Mouse (Mus musculus): ENCODE data around the gene Gzmk. TPM values are rescaled to one million over a fixed set of nuclear protein-coding genes. Genes with fewer than 3 reads are reported as not detected.

The Gzmk gene
- total and polyA plus RNA-seq, 3 experiments, result not detected

DNA sequence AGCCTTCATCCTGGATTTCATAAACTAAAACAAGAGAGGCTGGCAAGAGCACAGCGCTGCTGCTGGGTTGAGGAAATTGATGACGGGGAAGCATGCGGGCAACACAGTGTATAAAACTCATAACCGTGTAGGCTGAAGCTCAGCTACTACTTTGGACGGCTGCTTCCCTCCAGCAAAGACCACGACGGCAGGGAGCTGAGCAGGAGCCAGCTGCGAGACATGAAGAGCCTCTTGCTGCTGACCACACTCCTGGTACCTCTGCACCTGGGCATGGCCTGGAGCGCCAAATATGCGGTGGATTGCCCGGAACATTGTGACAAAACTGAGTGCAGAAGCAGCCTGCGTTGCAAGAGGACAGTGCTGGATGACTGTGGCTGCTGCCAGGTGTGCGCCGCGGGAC, 16.1 kb downstream of the Gzmk start, which contains the start of gene Esm1:
Esm1 (plus strand) TSS at position 36 of the 400 bp plus-strand sequence.
- no peak within 1 kb of the TSS for H3K27ac ChIP-seq (ENCODE audit: control insufficient read depth, low read depth, low read length)
- DNase-seq (ENCODE audit: low read depth, low spot score), result no peak
- H3K9me3 ChIP-seq (replicated peaks; ENCODE audit: insufficient read depth, low read length), result no peaks in the 10 kb centered on the region
- no peak within 1 kb of the TSS for H3K4me3 ChIP-seq (ENCODE audit: control insufficient read depth in 1 of 2, insufficient read depth in 1 of 2, low read depth in 2 of 2, low read length in 2 of 2)
- no peak within 1 kb of the TSS for H3K9ac ChIP-seq (ENCODE audit: control insufficient read depth, low read depth, low read length, poor library complexity, severe bottlenecking)
- no peaks in the 10 kb centered on the region for H3K27me3 ChIP-seq (ENCODE audit: control insufficient read depth in 1 of 2, insufficient read depth in 2 of 2, low read length in 2 of 2)
- TF ChIP-seq UBTF (IDR thresholded peaks at IDR 0.05; ENCODE audit: borderline replicate concordance, insufficient read depth, low read depth, low read length) (no peak), ETS1 (IDR thresholded peaks at IDR 0.05; ENCODE audit: low read depth, low read length) (no peak), TCF12 (IDR thresholded peaks at IDR 0.05; ENCODE audit: low read depth, low read length) (no peak), POLR2A (IDR thresholded peaks at IDR 0.05; ENCODE audit: control insufficient read depth in 1 of 2, insufficient read depth in 1 of 2, low read depth in 1 of 2, low read length in 2 of 2, poor library complexity in 1 of 2) (no peak), NRF1 (IDR thresholded peaks at IDR 0.05; ENCODE audit: insufficient read depth, low read depth, low read length, poor library complexity, severe bottlenecking) (no peak), MAZ (IDR thresholded peaks at IDR 0.05; ENCODE audit: low read depth, low read length) (no peak), POLR2AphosphoS5 (IDR thresholded peaks at IDR 0.05; ENCODE audit: borderline replicate concordance, low read depth, low read length) (no peak), ZMIZ1 (IDR thresholded peaks at IDR 0.05; ENCODE audit: low read depth, low read length) (no peak), ELF1 (IDR thresholded peaks at IDR 0.05; ENCODE audit: low read depth, low read length) (no peak), MEF2A (IDR thresholded peaks at IDR 0.05; ENCODE audit: extremely low read depth, insufficient replicate concordance, low read depth, low read length, poor library complexity, severe bottlenecking) (no peak), E2F4 (IDR thresholded peaks at IDR 0.05; ENCODE audit: borderline replicate concordance, low read depth, low read length) (no peak), MYC (IDR thresholded peaks at IDR 0.05; ENCODE audit: low read depth, low read length) (no peak), POLR2AphosphoS2 (IDR thresholded peaks at IDR 0.05; ENCODE audit: low read length) (no peak), RCOR1 (IDR thresholded peaks at IDR 0.05; ENCODE audit: low read depth, low read length) (no peak), SIN3A (IDR thresholded peaks at IDR 0.05; ENCODE audit: low read length) (no peak)
- H3K4me1 ChIP-seq (ENCODE audit: control insufficient read depth in 1 of 2, insufficient read depth in 2 of 2, low read length in 2 of 2), result no peaks in the 10 kb centered on the region
- no peaks in the 10 kb centered on the region for H3K36me3 ChIP-seq (ENCODE audit: control insufficient read depth in 1 of 2, insufficient read depth in 2 of 2, low read length in 2 of 2)
- H3K79me2 ChIP-seq (ENCODE audit: control insufficient read depth, insufficient read depth, low read length, poor library complexity), result no peaks in the 10 kb centered on the region

DNA sequence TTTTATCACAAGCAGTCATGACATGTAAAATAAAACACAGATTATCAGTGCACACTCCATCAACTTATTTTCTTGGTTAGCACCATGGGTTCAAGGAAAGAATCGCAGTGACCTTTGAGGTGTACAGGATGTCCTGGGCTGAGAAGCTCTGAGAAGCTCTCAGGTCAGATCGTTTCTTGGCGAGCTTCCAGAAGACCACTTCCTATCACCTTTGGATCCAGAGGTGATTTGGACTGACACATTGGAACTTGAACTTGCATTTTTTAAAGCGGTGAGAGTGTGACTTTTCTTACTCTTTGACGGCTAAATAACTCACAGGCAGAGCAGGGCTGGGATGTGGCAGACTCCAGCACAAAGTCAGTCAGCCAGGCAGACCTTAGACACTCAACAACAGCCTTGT, 20.4 kb downstream of the Gzmk start:
- no peak overlapping the region for H3K9ac ChIP-seq (ENCODE audit: control insufficient read depth, low read depth, low read length, poor library complexity, severe bottlenecking)
- H3K36me3 ChIP-seq (ENCODE audit: control insufficient read depth in 1 of 2, insufficient read depth in 2 of 2, low read length in 2 of 2), result no peaks in the 10 kb centered on the region
- no peak overlapping the region for H3K27ac ChIP-seq (ENCODE audit: control insufficient read depth, low read depth, low read length)
- TF ChIP-seq MYC (IDR thresholded peaks at IDR 0.05; ENCODE audit: low read depth, low read length), result no peak
- no peak overlapping the region for H3K4me3 ChIP-seq (ENCODE audit: control insufficient read depth in 1 of 2, insufficient read depth in 1 of 2, low read depth in 2 of 2, low read length in 2 of 2)
- no peaks in the 10 kb centered on the region for H3K27me3 ChIP-seq (ENCODE audit: control insufficient read depth in 1 of 2, insufficient read depth in 2 of 2, low read length in 2 of 2)
- no peaks in the 10 kb centered on the region for H3K9me3 ChIP-seq (replicated peaks; ENCODE audit: insufficient read depth, low read length)
- no peaks in the 10 kb centered on the region for H3K79me2 ChIP-seq (ENCODE audit: control insufficient read depth, insufficient read depth, low read length, poor library complexity)
- no peak for DNase-seq (ENCODE audit: low read depth, low spot score)
- H3K4me1 ChIP-seq (ENCODE audit: control insufficient read depth in 1 of 2, insufficient read depth in 2 of 2, low read length in 2 of 2), result no peaks in the 10 kb centered on the region
